Mouse (Mus musculus) olfactory bulb, adult 2 months (tissue): Measurements from ENCODE around the gene Gm7995. TPM values are rescaled to one million over a fixed set of nuclear protein-coding genes. Genes with fewer than 3 reads are reported as not detected.
"Not testable (repeated sequence)": the region's sequence is repeated elsewhere in the genome, so short reads cannot be mapped to it uniquely, and the experiment has no call there.

Experiments used
- H3K27ac ChIP-seq: fragments of 200-500 bp; 2 replicates; pipeline ENCODE4 v1.5.1; 2012; ENCODE audit warnings: low read depth, low read length; ENCODE audit not compliant: insufficient read depth
- H3K4me1 ChIP-seq: fragments of 200-500 bp; 2 replicates; pipeline ENCODE4 v1.6.1; 2012; ENCODE audit warnings: low read length; ENCODE audit not compliant: control insufficient read depth, insufficient read depth
- H3K4me3 ChIP-seq: fragments of 200-500 bp; 2 replicates; pipeline ENCODE4 v1.5.1; 2012; ENCODE audit warnings: mild to moderate bottlenecking, low read depth, low read length, moderate library complexity; ENCODE audit not compliant: insufficient read depth
- WGBS: fragments of 180-500 bp; shearing (Covaris S2); methylation state at CpG from one replicate; pipeline ENCODE4 v1.1.7; 2018; 5-methylcytosine and 5-hydroxymethylcytosine counted together
- polyA plus RNA-seq: library from polyadenylated mRNA; stranded (reverse); fragments of >200 nt; gene quantifications from 2 replicates; pipeline ENCODE4 v1.2.4, GENCODE M21; 2012; ENCODE audit warnings: low replicate concordance; ENCODE audit not compliant: missing spikeins, insufficient read depth, insufficient read length

Gm7995 gene
- not detected in 2 replicates for polyA plus RNA-seq

DNA sequence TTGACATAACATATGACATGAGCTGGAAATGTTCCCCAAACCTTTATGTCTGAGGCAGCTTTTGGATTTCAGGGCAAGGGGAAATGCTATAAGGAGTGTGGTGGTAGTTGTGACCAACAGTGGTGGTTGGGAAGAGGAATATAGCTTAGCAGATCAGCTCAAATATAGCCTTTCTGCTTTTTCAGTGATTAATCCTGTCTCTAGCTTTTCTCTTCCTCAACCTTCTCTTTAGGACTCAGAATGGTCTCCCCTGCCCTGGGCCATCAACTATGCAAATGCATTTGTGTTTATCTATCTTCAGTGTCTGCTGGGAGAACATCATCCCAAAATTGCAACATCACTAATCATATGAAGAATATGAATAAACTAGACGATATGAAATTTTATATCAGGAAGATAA is at the start of gene Gm7995:
TSS of gene Gm7995 (plus strand) at position 301 of the 400 bp plus-strand sequence.
- not testable (repeated sequence) for H3K27ac ChIP-seq, H3K4me1 ChIP-seq, H3K4me3 ChIP-seq
- WGBS = 100% methylated on average over 1 of the region's 1 CpGs

DNA sequence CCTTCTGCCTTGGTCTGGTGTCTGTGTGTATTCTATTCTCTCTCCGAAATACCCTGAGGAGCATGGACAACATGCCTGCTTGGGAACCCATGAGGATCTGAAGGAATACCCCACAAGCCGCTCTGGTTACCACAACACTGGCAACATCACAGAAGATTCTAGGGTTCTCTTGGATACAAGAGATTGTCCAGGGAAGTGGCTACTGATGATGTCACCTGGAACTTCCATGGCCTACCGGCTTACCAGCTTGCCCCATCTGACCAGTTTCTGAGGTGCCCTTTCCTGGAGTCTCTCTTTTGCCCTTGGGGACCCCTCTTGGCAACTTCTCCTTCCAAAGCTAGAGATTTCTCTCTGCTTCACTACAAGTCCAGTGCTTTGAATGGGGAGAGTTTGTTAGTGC is 12.8 kb upstream of the Gm7995 start, which contains the start of gene Gm9611:
TSS of gene Gm9611 (minus strand) at position 101 of the 400 bp plus-strand sequence.
- not testable (repeated sequence) for H3K4me1 ChIP-seq, H3K4me3 ChIP-seq, H3K27ac ChIP-seq
- WGBS = 50% methylated on average over 1 of the region's 3 CpGs

Other genes with a start within 250 kb of the Gm7995 start
- not detected in 2 replicates for gene Gm7951, start 192.8 kb upstream of the Gm7995 start, polyA plus RNA-seq
- not detected in 2 replicates for gene Gm17027, start 147.6 kb upstream of the Gm7995 start, polyA plus RNA-seq
- gene Gm3573, start 119.4 kb upstream of the Gm7995 start, polyA plus RNA-seq = not detected in 2 replicates
- gene Gm17026, start 50.2 kb upstream of the Gm7995 start, polyA plus RNA-seq = not detected in 2 replicates
- gene Gm9611, start 12.9 kb upstream of the Gm7995 start, polyA plus RNA-seq = not detected in 2 replicates
- gene Gm8005, start 129.5 kb downstream of the Gm7995 start, polyA plus RNA-seq = not detected in 2 replicates
- not detected in 2 replicates for gene Gm8011, start 153.7 kb downstream of the Gm7995 start, polyA plus RNA-seq
- not detected in 2 replicates for gene Gm8020, start 192.1 kb downstream of the Gm7995 start, polyA plus RNA-seq
- not detected in 2 replicates for gene Gm8024, start 214.1 kb downstream of the Gm7995 start, polyA plus RNA-seq